Mouse (Mus musculus) liver, embryonic 14.5 days (tissue): ENCODE data around the gene Zfp579. TPM values are rescaled to one million over a fixed set of nuclear protein-coding genes. Genes with fewer than 3 reads are reported as not detected.

Source experiments
- ATAC-seq: fragments of 200-750 bp; cut with Nextera tagmentation; 2 replicates; pipeline ENCODE4 v1.8.0; 2017; ENCODE audit warnings: moderate number of reproducible peaks, mild to moderate bottlenecking, moderate library complexity; ENCODE audit not compliant: insufficient read depth
- DNase-seq, 3 experiments: peaks; one replicate each; pipeline ENCODE4 v3.0.0-alpha.2; 2012 to 2013; ENCODE audit warnings: low read depth in 3 of 3, low spot score in 3 of 3
- H3K27ac ChIP-seq: fragments of 300-500 bp; sonication (generic); 2 replicates; pipeline ENCODE4 v1.5.1; 2014; ENCODE audit warnings: moderate library complexity, mild to moderate bottlenecking, control low read depth, inconsistent platforms
- H3K27me3 ChIP-seq: fragments of 300-500 bp; sonication (generic); 2 replicates; pipeline ENCODE4 v1.6.1; 2014; ENCODE audit warnings: mild to moderate bottlenecking, low read length, moderate library complexity; ENCODE audit not compliant: control insufficient read depth, insufficient read depth
- H3K36me3 ChIP-seq: fragments of 300-500 bp; sonication (generic); replicated peaks from 2 replicates; pipeline ENCODE4 v1.6.1; 2014; ENCODE audit warnings: low read depth; ENCODE audit not compliant: control insufficient read depth, insufficient read depth
- H3K4me1 ChIP-seq, 2 experiments: fragments of 200-500 bp in 1 of 2; fragments of 300-500 bp in 1 of 2; sonication (generic) in 1 of 2; replicated peaks; 2 replicates each; pipeline ENCODE4 v1.6.1; 2012 to 2014; ENCODE audit warnings: antibody characterized with exemption in 1 of 2, inconsistent platforms in 1 of 2, low read length in 1 of 2; ENCODE audit not compliant: control insufficient read depth in 2 of 2, insufficient read depth in 2 of 2
- H3K4me2 ChIP-seq: fragments of 300-500 bp; sonication (generic); 2 replicates; pipeline ENCODE4 v1.6.1; 2014; ENCODE audit warnings: low read depth, mild to moderate bottlenecking, control low read depth, moderate library complexity
- H3K4me3 ChIP-seq, 2 experiments: fragments of 200-500 bp in 1 of 2; fragments of 300-500 bp in 1 of 2; sonication (generic) in 1 of 2; 2 replicates each; pipeline ENCODE4 v1.5.1; 2012 to 2014; ENCODE audit warnings: low read depth in 2 of 2, low read length in 2 of 2, mild to moderate bottlenecking in 2 of 2, control low read depth in 1 of 2, inconsistent platforms in 1 of 2, moderate library complexity in 1 of 2; ENCODE audit not compliant: insufficient read depth in 1 of 2
- H3K9ac ChIP-seq: fragments of 300-500 bp; sonication (generic); replicated peaks from 2 replicates; pipeline ENCODE4 v1.6.1; 2014; ENCODE audit warnings: mild to moderate bottlenecking, control low read depth, moderate library complexity
- H3K9me3 ChIP-seq: fragments of 300-500 bp; sonication (generic); 2 replicates; pipeline ENCODE4 v1.6.1; 2016; ENCODE audit warnings: low read length, mixed read lengths; ENCODE audit not compliant: control insufficient read depth
- CTCF ChIP-seq: IDR thresholded peaks from 2 replicates; pipeline ENCODE4 v1.5.1; 2016; ENCODE audit warnings: antibody characterized with exemption, low read depth, control low read depth
- EP300 ChIP-seq: IDR thresholded peaks from 2 replicates; pipeline ENCODE4 v1.6.1; 2016; ENCODE audit warnings: antibody characterized with exemption, low read depth
- WGBS: fragments of 180-500 bp; shearing (Covaris S2); extraction: QIAGEN DNeasy Blood & Tissue Kit; methylation state at CpG from one replicate; pipeline ENCODE4 v1.1.7; 2014; ENCODE audit not compliant: insufficient replicate concordance; 5-methylcytosine and 5-hydroxymethylcytosine counted together
- polyA plus RNA-seq, 2 experiments: library from polyadenylated mRNA; depleted of rRNA in 1 of 2; stranded (reverse) in 1 of 2; unstranded in 1 of 2; fragments of >200 nt; fragmentation: Nextera tagmentation in 1 of 2; extraction: Ambion mirVana in 1 of 2; gene quantifications; 2 replicates each; pipeline versions ENCODE4 v1.2.1 to v1.2.3; 2012 to 2014

Zfp579 gene
- polyA plus RNA-seq, 2 experiments: 2.8 to 6.7 TPM

DNA sequence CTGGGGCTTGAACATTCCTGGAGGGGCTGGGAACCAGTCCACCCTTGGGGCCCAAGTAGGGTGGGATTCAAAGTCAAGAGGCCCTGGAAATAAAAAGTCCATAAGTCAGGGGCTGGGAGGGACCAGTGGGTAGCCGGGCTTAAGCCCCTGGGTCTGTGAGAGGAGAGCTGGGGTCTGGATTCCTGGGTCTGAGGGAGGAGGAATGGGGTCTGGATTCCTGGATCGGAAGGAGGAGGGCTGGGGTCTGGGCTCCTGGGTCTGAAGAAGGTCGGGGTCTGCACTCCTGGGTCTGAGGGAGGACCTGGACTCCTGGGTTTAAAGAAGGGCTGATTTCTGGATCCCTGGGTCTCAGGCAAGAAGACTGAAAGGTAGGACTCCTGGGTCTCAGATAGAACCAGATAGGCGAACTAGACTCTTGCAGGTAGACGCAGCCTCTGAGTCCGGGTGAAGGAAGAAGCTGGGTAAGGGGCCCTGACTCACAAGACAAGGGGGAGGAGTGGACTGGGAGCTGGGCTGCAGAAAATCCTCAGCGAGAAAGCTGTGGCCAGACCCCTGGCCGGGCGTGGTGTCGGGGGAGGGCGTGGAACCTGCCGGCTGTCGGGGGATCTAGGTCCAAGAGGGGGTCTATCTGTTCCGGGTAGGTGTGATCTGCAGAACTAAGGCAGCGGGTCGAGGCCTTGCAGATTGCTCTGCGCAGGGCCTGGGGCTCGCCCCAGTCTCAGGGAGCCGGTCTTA, 523 bp downstream of the Zfp579 start:
- Histone ChIP-seq H3K27ac (no peak overlapping the region), H3K4me3 (peak overlapping the region; percentile 54 to 55), H3K4me2 (peak overlapping the region; percentile 54), H3K27me3 (peaks cover 20% of the 10 kb centered on the region), H3K9me3 (no peaks in the 10 kb centered on the region), H3K9ac (0 out of 2 replicates have a peak overlapping the region, but pooled peaks have one; percentile 20), H3K36me3 (no peaks in the 10 kb centered on the region), H3K4me1 (no peaks in the 10 kb centered on the region)
- TF ChIP-seq CTCF (no peak), EP300 (no peak)
- 6% methylated on average over 19 of the region's 19 CpGs for WGBS
- ATAC-seq: no peak; the same call in 1 of the 2 replicates
- no peak for DNase-seq

DNA sequence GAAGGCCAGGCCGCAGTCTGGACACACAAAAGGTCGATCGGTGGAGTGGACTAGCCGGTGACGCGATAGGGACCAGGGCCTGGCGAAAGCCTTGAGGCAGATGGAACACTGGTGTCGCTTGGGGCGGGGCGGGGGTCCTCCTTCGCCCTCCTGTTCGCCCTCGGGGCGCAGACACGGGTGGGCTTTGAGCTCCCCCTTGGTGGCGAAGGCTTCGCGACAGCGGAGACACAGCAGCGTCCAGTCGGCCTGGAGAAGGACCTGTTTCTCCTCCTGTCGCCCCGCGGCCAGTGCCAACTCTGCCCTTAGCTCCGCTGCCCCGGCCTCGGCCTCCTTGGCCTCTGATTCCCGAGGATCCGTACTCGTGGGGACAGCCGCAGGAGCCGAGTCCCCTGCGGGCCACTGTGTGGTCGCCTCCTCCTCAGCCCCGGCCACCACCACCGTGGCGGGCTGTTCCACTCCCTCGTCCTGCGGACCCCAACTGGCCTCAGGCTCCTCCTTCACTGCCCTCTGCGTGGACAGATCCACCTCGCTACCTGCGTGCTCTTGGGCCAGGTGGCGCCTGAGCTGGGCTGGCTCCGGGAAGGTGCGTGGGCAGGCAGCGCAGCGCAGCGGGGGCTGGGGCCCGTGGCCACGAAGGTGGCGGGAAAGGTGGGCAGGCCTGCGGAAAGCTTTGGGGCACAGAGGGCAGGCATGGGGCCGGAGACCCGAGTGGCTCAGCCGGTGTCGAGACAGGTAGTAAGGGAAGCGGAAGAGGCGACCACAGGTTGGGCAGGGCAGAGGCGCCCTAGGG, 1.8 kb downstream of the Zfp579 start:
- H3K36me3 ChIP-seq: no peaks in the 10 kb centered on the region
- no peaks in the 10 kb centered on the region for H3K9me3 ChIP-seq
- no peaks in the 10 kb centered on the region for H3K4me1 ChIP-seq
- peaks cover 20% of the 10 kb centered on the region for H3K27me3 ChIP-seq
- DNase-seq: no peak
- 42% methylated on average over 58 of the region's 59 CpGs for WGBS
- no peak overlapping the region for H3K4me3 ChIP-seq
- TF ChIP-seq EP300 (no peak), CTCF (no peak)
- no peak overlapping the region for H3K4me2 ChIP-seq
- H3K27ac ChIP-seq: no peak overlapping the region
- H3K9ac ChIP-seq: no peak overlapping the region
- no peak for ATAC-seq

DNA sequence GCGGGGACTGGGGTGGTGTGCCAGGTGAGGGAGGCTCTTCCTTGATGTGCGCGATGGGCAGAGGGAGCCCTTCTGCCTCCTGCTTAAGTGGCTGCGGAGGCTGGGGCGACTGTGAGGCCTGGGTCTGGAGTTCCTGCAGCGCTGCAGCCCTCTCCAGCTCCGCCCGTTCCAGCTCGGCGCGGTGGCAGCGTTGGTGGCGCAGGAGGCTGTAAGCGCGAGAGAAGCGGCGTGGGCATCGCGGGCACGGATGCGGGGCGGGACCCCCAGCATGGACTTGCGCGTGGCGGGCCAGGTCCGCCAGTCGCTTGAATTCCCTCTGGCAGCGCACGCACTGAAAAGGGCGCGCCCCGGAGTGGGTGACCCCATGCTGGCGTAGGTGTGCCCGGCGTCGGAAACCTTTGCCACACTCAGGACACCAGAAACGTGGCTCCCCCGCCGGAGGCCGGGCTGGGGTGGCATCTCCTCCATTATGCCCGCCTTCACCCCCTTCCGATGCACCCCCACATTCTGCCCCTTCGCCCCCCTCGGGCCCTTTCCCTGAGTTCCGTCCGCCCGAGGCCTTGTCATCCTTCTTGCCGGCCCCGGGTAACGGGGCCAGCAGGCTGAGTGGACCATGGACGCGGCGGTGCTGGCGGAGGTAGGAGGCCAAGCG, 2.5 kb downstream of the Zfp579 start:
- WGBS: 36% methylated on average over 55 of the region's 55 CpGs
- peaks cover 20% of the 10 kb centered on the region for H3K27me3 ChIP-seq

DNA sequence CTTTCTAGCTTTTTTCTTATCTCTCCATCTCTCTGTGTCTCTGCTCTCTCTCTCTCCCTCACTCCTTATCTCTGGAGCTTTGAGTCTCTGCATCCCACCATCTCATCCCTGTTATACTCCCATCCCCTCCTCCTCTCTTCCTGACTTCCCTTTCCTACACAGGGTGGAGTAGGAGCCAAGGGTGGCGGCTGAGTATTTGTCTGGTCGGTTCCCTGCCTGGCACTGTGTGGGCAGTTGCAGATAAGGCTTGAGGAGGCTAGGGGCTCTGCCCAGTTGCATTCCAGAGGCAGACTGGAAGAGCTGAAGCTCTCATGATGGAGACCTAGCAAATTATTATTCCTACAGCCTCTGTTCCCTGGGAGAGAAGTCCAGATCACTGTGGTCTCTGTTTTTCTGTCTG, 7.7 kb downstream of the Zfp579 start:
- DNase-seq (no peak), ATAC-seq (no peak)
- Histone ChIP-seq H3K9me3 (no peaks in the 10 kb centered on the region), H3K4me3 (no peak overlapping the region), H3K27me3 (peaks cover 1% of the 10 kb centered on the region; the same call in 1 of the 2 replicates), H3K27ac (no peak overlapping the region), H3K9ac (no peak overlapping the region), H3K36me3 (no peaks in the 10 kb centered on the region), H3K4me2 (no peak overlapping the region), H3K4me1 (no peaks in the 10 kb centered on the region)
- TF ChIP-seq CTCF (no peak), EP300 (no peak)
- 21% methylated on average over 2 of the region's 2 CpGs for WGBS

More for the DNA sequence above, 2.5 kb downstream of the Zfp579 start:
- no peak overlapping the region for H3K4me3 ChIP-seq
- H3K9ac ChIP-seq: no peak overlapping the region
- no peaks in the 10 kb centered on the region for H3K4me1 ChIP-seq
- H3K27ac ChIP-seq: no peak overlapping the region
- no peaks in the 10 kb centered on the region for H3K36me3 ChIP-seq
- no peak for ATAC-seq
- DNase-seq: no peak
- no peaks in the 10 kb centered on the region for H3K9me3 ChIP-seq
- H3K4me2 ChIP-seq: no peak overlapping the region
- TF ChIP-seq CTCF (no peak), EP300 (no peak)

DNA sequence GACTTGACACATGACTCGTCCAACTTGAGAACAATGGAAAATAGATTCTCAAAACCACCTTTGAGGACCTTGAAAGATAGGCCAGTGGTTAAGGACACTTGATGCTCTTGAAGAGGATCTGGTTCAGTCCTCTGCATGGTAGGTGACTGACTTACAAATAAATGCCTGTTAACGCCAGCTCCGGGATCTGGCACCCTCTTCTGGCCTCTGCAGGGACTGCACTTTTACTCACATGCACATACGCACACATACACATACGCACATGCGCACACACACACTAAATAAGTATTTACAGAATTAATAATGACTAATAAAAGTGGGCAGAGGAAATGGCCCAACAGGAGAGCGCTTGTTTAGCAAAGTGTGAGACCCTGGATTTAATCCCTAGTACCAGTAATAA, 19.1 kb downstream of the Zfp579 start:
- Histone ChIP-seq H3K27ac (no peak overlapping the region), H3K4me3 (no peak overlapping the region), H3K4me1 (no peaks in the 10 kb centered on the region), H3K4me2 (no peak overlapping the region), H3K9me3 (no peaks in the 10 kb centered on the region), H3K27me3 (no peaks in the 10 kb centered on the region), H3K36me3 (no peaks in the 10 kb centered on the region), H3K9ac (no peak overlapping the region)
- no peak for TF ChIP-seq EP300
- peak; percentile 52 for TF ChIP-seq CTCF
- DNase-seq: no peak
- 78% methylated on average over 7 of the region's 7 CpGs for WGBS
- no peak for ATAC-seq
